Mouse (Mus musculus) olfactory bulb, adult 2 months (tissue): Measurements from ENCODE around the gene Gm28038. TPM values are rescaled to one million over a fixed set of nuclear protein-coding genes. Genes with fewer than 3 reads are reported as not detected.
A peak's percentile ranks its signal among the peaks of the same experiment; 100 is the strongest.

Experiments
- H3K27ac ChIP-seq: fragments of 200-500 bp; 2 replicates; pipeline ENCODE4 v1.5.1; 2012; ENCODE audit warnings: low read depth, low read length; ENCODE audit not compliant: insufficient read depth
- H3K4me1 ChIP-seq: fragments of 200-500 bp; 2 replicates; pipeline ENCODE4 v1.6.1; 2012; ENCODE audit warnings: low read length; ENCODE audit not compliant: control insufficient read depth, insufficient read depth
- H3K4me3 ChIP-seq: fragments of 200-500 bp; 2 replicates; pipeline ENCODE4 v1.5.1; 2012; ENCODE audit warnings: mild to moderate bottlenecking, low read depth, low read length, moderate library complexity; ENCODE audit not compliant: insufficient read depth
- CTCF ChIP-seq: fragments of 200-500 bp; IDR thresholded peaks from 2 replicates; pipeline ENCODE4 v1.5.1; 2012; ENCODE audit warnings: low read depth, mild to moderate bottlenecking, low read length, moderate library complexity; ENCODE audit not compliant: insufficient read depth
- POLR2A ChIP-seq: fragments of 200-500 bp; IDR thresholded peaks from 2 replicates; pipeline ENCODE4 v1.6.1; 2012; ENCODE audit warnings: mild to moderate bottlenecking, low read depth, low read length, moderate library complexity; ENCODE audit not compliant: insufficient read depth
- WGBS: fragments of 180-500 bp; shearing (Covaris S2); methylation state at CpG from one replicate; pipeline ENCODE4 v1.1.7; 2018; 5-methylcytosine and 5-hydroxymethylcytosine counted together
- polyA plus RNA-seq: library from polyadenylated mRNA; stranded (reverse); fragments of >200 nt; gene quantifications from 2 replicates; pipeline ENCODE4 v1.2.4, GENCODE M21; 2012; ENCODE audit warnings: low replicate concordance; ENCODE audit not compliant: missing spikeins, insufficient read depth, insufficient read length

Gm28038 gene
- polyA plus RNA-seq, result not detected in 2 replicates

DNA sequence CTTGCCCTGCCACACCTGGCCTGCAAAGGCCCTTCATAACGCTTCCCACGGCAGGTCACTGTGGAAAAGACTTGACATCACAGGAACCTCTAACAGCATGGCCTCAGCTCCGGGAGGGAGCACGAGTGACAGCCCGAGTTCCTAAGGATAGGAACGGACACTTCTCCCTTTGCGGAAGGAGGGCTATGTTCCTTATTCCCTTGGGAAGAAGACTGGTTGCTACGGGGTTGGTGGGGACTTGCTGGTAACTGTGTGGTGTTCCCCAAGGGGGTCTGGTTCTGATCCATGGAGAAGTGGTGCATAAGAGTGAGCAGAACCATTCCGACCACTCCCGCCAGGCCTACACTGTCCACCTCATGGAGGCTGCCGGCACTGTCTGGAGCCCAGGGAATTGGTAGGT is at the start of gene Gm28038:
Gm28038 (plus strand) TSS at position 301 of the 400 bp plus-strand sequence.
- Histone ChIP-seq H3K4me3 (no peak within 1 kb of the TSS), H3K4me1 (peaks cover 10% of the 10 kb centered on the region), H3K27ac (no peak within 1 kb of the TSS)
- TF ChIP-seq POLR2A, result no peak
- no peak for TF ChIP-seq CTCF
- WGBS, result 95% methylated on average over 11 of the region's 11 CpGs

DNA sequence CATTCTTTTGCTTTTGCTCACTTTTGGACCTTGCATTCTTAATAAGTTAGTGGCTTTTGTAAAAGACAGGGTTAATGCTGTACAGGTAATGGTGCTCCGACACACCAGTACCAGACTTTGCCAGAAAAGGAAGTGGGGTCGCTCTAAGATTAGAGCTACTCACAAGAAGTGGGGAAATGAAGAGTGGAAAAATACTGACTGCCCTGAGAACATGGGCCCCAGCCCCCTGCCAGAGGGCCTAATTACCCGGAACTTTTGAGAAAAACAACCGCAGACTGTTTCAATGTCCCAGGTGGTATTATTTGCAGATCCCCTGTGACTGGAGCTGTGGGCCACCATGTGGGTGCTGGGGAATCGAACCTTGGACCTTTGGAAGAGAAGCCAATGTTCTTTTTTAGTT is 45.2 kb upstream of the Gm28038 start:
- H3K27ac ChIP-seq, result no peak overlapping the region
- peaks cover 16% of the 10 kb centered on the region for H3K4me1 ChIP-seq
- TF ChIP-seq CTCF (no peak), POLR2A (no peak)
- H3K4me3 ChIP-seq, result no peak overlapping the region
- 87% methylated on average over 5 of the region's 5 CpGs for WGBS

DNA sequence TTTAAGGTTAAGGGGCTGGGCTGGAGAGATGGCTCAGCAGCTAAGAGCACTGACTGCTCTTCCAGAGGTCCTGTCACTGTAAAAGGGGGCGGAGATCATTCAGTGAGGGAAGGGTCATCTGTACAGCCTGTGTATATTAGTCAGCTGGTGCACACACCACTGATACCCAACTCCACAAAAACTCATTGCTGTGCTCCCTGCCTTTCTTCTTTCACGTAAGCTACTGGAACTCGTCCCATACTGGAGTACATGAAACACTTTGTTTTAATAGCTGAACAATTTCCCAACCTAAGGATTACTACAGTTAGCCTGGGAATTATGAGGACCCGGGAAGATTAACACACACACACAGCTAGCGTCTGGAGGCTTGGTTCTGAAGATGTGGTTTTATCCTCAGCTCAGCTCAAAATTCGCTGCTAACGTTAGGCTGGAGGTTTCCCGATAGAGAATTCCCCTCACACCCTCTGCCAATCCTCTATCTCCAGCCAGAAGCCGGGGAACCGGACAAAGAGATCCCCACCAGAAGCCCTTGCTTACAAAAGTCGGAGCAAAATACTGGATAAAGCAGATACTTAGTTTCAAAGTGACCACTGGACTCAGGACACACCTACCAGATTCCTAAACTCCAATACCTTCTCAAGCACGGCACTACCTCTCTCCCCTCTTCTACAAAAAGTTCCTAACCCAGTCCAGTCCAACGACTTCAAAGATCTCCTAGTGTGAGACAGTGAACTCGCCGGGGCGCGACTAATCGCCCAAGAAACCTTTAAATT is 44.2 kb upstream of the Gm28038 start:
- Histone ChIP-seq H3K4me1 (peaks cover 16% of the 10 kb centered on the region), H3K4me3 (peak overlapping the region; percentile 61), H3K27ac (peak overlapping the region; percentile 15; the same call in 1 of the 2 replicates)
- 3% methylated on average over 18 of the region's 18 CpGs for WGBS
- TF ChIP-seq CTCF (no peak), POLR2A (no peak)

DNA sequence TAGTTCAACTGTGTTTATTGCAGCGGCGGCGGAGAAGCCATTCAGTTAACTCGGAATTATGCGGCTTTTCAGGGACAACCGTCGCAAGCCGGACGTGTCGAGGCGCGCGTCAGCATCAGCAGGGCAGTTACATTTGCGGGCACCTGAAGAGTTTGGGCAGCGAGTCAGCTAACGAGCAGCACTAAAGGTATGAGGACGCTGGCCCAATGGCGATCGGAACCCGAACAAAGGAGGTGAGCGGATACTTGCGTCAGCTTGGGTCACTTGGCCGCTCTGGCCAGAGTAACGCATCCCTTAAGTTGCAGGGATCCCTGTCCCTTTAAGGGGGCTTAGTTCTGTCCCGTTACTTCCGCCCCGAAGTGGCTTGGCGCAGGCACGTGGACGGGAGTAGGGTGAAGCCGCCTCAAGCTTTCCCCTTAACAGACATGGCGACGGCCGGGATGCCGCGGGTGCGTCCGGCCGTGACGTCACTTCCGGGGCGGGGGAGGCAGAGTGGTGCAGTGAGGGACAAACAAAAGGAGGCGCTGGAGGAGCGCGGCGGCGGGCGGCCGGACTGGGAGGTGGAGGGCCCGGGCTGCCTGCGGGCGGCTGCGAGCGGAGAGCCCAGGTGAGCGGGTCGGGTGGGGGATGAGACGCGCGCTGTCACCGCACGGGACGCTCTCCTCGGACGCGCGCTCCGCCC is 43.5 kb upstream of the Gm28038 start, which contains the start of gene Lrrc8a:
Lrrc8a (plus strand) TSS at position 517 of the 682 bp plus-strand sequence.
- Histone ChIP-seq H3K4me3 (peak within 1 kb of the TSS; percentile 61), H3K4me1 (peaks cover 17% of the 10 kb centered on the region), H3K27ac (peak within 1 kb of the TSS; percentile 47)
- no peak for TF ChIP-seq CTCF
- peak; percentile 66; the same call in 1 of the 2 replicates for TF ChIP-seq POLR2A
- WGBS, result under 1% methylated on average over 61 of the region's 67 CpGs

DNA sequence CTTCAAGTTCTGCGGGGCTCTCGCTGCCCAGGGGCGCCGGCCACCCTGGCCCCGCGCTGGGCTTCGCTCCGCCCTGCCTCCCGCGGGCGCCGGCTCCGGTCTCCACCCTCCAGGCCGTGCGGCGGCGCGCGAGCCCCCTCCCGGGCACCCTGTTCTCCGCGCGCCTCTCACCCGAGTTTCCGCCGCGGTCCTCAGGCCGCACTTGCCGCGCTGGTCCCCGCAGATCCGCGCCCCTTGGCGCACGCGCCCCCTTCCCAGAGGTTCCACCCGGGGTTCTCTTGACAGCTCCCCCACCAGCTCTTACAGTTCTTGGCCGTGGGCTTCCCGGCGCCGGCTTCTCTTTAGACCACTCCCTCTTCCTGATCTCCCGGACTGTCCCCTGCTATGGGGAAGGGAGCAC is 43.0 kb upstream of the Gm28038 start:
- TF ChIP-seq POLR2A (no peak), CTCF (no peak)
- Histone ChIP-seq H3K4me1 (peaks cover 22% of the 10 kb centered on the region), H3K27ac (peak overlapping the region; percentile 47), H3K4me3 (peak overlapping the region; percentile 61)
- WGBS, result under 1% methylated on average over 42 of the region's 42 CpGs

DNA sequence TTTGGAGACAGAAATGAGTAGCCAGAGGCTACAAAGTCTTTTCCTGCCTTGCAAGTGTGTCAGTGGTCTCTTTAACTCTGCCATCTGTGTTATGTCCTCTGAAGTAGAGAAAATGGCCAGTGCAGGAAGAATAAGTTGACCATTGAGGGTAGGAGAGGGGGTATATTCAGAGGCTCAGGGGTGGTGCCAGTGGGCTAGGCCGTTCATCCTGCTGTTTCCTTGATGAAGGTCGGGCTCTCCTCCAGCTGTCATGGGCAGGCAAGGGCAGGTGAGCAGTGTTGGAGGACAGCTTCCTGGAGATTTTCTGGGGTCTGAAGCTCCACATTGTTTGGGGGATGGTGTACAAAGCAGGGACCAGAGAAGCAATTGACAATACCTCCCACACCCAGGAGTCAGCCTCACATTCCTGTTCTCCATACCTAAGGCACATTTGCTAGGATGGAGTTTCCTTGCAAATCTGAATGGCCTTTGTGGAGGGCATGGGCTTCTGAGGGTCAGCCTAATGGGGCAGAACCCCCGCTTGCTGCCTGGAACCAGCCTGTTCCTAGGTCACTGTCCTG is 41.9 kb upstream of the Gm28038 start:
- Histone ChIP-seq H3K4me3 (peak overlapping the region; percentile 61), H3K4me1 (peaks cover 22% of the 10 kb centered on the region), H3K27ac (no peak overlapping the region; the same call in 1 of the 2 replicates)
- 63% methylated on average over 3 of the region's 3 CpGs for WGBS
- no peak for TF ChIP-seq POLR2A
- no peak for TF ChIP-seq CTCF

DNA sequence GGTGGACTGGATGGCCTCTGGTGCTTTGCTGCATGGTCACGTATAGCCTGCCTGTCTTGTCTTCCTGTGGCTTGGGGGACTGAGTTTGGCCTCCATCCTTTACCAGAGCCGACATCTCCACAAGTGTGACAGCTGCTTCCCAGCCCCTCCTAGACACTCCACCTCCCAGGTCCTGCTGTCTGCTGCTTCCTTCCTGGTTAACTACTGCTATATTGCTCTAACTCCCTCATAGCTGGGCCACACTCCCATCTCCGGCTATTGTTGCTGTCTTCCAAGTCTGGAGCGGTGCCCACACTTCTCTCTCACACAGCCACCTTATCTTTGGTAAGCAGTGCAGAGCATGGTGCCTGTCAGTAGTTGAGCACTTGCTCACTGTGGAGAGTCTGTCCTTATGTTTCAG is 41.1 kb upstream of the Gm28038 start:
- H3K4me1 ChIP-seq, result peaks cover 25% of the 10 kb centered on the region
- 58% methylated on average over 4 of the region's 4 CpGs for WGBS
- H3K4me3 ChIP-seq, result no peak overlapping the region
- TF ChIP-seq CTCF, result no peak
- TF ChIP-seq POLR2A, result no peak
- H3K27ac ChIP-seq, result no peak overlapping the region

DNA sequence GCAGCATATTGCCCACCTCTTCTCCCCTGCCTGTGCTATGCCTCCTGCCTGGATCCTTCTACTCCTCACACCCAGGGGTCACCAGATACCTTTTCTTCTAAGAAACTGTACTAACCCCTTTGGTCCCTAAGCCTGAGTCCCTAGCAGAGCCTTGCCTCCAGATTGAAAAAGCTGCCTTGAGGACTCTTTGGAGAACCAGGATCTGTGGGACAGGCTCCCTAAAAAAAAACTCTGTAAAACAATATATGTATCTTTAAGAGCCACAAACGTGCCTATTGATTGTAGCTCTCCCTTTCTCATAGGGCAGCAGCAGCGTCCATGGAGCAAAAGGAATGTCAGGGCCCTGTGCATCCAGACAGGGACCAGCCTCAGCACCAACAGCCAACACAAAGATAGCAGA is 40.6 kb upstream of the Gm28038 start, which contains the start of gene Gm28035:
Gm28035 (plus strand) TSS at position 301 of the 400 bp plus-strand sequence.
- no peak within 1 kb of the TSS for H3K27ac ChIP-seq
- H3K4me1 ChIP-seq, result peaks cover 28% of the 10 kb centered on the region
- no peak within 1 kb of the TSS for H3K4me3 ChIP-seq
- TF ChIP-seq CTCF (no peak), POLR2A (no peak)
- WGBS, result 69% methylated on average over 2 of the region's 2 CpGs

DNA sequence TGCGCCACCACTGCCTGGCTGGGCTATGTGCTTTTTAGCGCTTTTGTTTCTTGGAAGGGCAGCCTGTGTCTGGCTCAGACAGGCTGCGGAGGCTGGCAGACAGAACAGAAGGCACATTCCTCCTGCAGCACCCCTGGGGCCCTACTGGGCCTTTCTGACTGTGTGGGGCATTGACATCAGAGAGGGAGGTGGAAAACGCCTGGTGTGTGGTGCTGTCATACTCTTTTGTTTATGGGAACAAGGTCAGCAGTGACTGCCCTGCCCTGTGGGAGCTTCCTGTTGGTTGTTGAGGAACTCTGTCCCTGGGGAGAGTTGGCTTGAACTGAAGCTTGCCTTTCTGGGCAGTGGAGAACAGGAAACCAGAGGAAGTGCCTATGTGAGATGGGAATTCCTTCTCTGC is 38.3 kb upstream of the Gm28038 start:
- H3K4me1 ChIP-seq, result peaks cover 28% of the 10 kb centered on the region
- H3K4me3 ChIP-seq, result no peak overlapping the region
- TF ChIP-seq POLR2A (no peak), CTCF (no peak)
- WGBS, result 41% methylated on average over 4 of the region's 4 CpGs
- H3K27ac ChIP-seq, result no peak overlapping the region
